Mouse (Mus musculus) forebrain, embryonic 14.5 days (tissue): Measurements from ENCODE around the gene Mrps34. TPM values are rescaled to one million over a fixed set of nuclear protein-coding genes. Genes with fewer than 3 reads are reported as not detected.
"Not testable (repeated sequence)": the region's sequence is repeated elsewhere in the genome, so short reads cannot be mapped to it uniquely, and the experiment has no call there.

Source experiments
- ATAC-seq: fragments of 200-750 bp; cut with Nextera tagmentation; 2 replicates; pipeline ENCODE4 v1.8.0; 2017; ENCODE audit warnings: mild to moderate bottlenecking, moderate library complexity
- DNase-seq: peaks from one replicate; pipeline ENCODE4 v3.0.0-alpha.2; 2015; ENCODE audit warnings: low spot score
- H3K27ac ChIP-seq: fragments of 300-500 bp; sonication (generic); 2 replicates; pipeline ENCODE4 v1.5.1; 2014; ENCODE audit warnings: low read depth, mild to moderate bottlenecking, control low read depth, low read length, moderate library complexity
- H3K27me3 ChIP-seq: fragments of 300-500 bp; sonication (generic); replicated peaks from 2 replicates; pipeline ENCODE4 v1.6.1; 2014; ENCODE audit warnings: low read length, control low read depth, mixed read lengths; ENCODE audit not compliant: control insufficient read depth, insufficient read depth
- H3K36me3 ChIP-seq: fragments of 300-500 bp; sonication (generic); 2 replicates; pipeline ENCODE4 v1.6.1; 2014; ENCODE audit warnings: low read length, control low read depth; ENCODE audit not compliant: control insufficient read depth, insufficient read depth
- H3K4me1 ChIP-seq: fragments of 300-500 bp; sonication (generic); 2 replicates; pipeline ENCODE4 v1.6.1; 2014; ENCODE audit warnings: antibody characterized with exemption, low read length, control low read depth; ENCODE audit not compliant: control insufficient read depth, insufficient read depth
- H3K4me2 ChIP-seq: fragments of 300-500 bp; sonication (generic); 2 replicates; pipeline ENCODE4 v1.6.1; 2014; ENCODE audit warnings: mild to moderate bottlenecking, control low read depth, low read length
- H3K4me3 ChIP-seq: fragments of 300-500 bp; sonication (generic); 2 replicates; pipeline ENCODE4 v1.5.1; 2014; ENCODE audit warnings: low read depth, low read length, control low read depth
- H3K9ac ChIP-seq: fragments of 300-500 bp; sonication (generic); 2 replicates; pipeline ENCODE4 v1.6.1; 2014; ENCODE audit warnings: mild to moderate bottlenecking, low read length, control low read depth, moderate library complexity
- H3K9me3 ChIP-seq: fragments of 300-500 bp; sonication (generic); replicated peaks from 2 replicates; pipeline ENCODE4 v1.6.1; 2016; ENCODE audit warnings: low read length, control low read depth, mixed read lengths; ENCODE audit not compliant: control insufficient read depth
- WGBS: fragments of 180-500 bp; shearing (Covaris S2); extraction: QIAGEN DNeasy Blood & Tissue Kit; methylation state at CpG from one replicate; pipeline ENCODE4 v1.1.7; 2014; 5-methylcytosine and 5-hydroxymethylcytosine counted together
- polyA plus RNA-seq: library from polyadenylated mRNA; unstranded; fragments of >200 nt; fragmentation: Nextera tagmentation; extraction: Ambion mirVana; gene quantifications from 2 replicates; pipeline ENCODE4 v1.2.1, GENCODE M21; 2014

Mrps34 gene
- polyA plus RNA-seq, 1 experiment from 2014 or later: 78.4 TPM

- 0 out of 2 replicates have a peak, but pooled peaks cover 4% of the 10 kb centered on the region for H3K36me3 ChIP-seq
- peak overlapping the region; percentile 93 for H3K4me3 ChIP-seq
- no peaks in the 10 kb centered on the region for H3K27me3 ChIP-seq
- ATAC-seq (no peak), DNase-seq (no peak)
- peak overlapping the region; percentile 94 for H3K9ac ChIP-seq
- H3K4me1 ChIP-seq: peaks cover 17% of the 10 kb centered on the region
- H3K27ac ChIP-seq: no peak overlapping the region
- no peaks in the 10 kb centered on the region for H3K9me3 ChIP-seq
- peak overlapping the region; percentile 86 for H3K4me2 ChIP-seq
These were observed 40.8 kb downstream of the Mrps34 start for GRCm38 (mm10) chr17:24935666-24936065.

GRCm38 (mm10) chr17:24936259-24937237 is 41.6 kb downstream of the Mrps34 start, which contains the start of gene Mapk8ip3:
Mapk8ip3 (minus strand) TSS chr17:24936977.
- H3K4me3 ChIP-seq: peak within 1 kb of the TSS; percentile 93

GRCm38 (mm10) chr17:24937266-24937665 is 42.4 kb downstream of the Mrps34 start:
- no peak for ATAC-seq
- WGBS: 45% methylated on average over 6 of the region's 6 CpGs
- H3K9ac ChIP-seq: peak overlapping the region; percentile 94

More at GRCm38 (mm10) chr17:24936259-24937237, 41.6 kb downstream of the Mrps34 start, which contains the start of gene Mapk8ip3:
- peak within 1 kb of the TSS; percentile 86 for H3K4me2 ChIP-seq
- DNase-seq (peak; percentile 96), ATAC-seq (peak; percentile 99)
- peaks cover 17% of the 10 kb centered on the region for H3K4me1 ChIP-seq
- no peaks in the 10 kb centered on the region for H3K9me3 ChIP-seq
- no peaks in the 10 kb centered on the region for H3K27me3 ChIP-seq
- peak within 1 kb of the TSS; percentile 80 for H3K27ac ChIP-seq
- under 1% methylated on average over 78 of the region's 78 CpGs for WGBS
- 0 out of 2 replicates have a peak, but pooled peaks cover 9% of the 10 kb centered on the region for H3K36me3 ChIP-seq
- peak within 1 kb of the TSS; percentile 94 for H3K9ac ChIP-seq

GRCm38 (mm10) chr17:24942453-24942852 is 47.5 kb downstream of the Mrps34 start:
- ATAC-seq (peak; percentile 68; the same call in 1 of the 2 replicates), DNase-seq (peak; percentile 26)
- 17% methylated on average over 2 of the region's 2 CpGs for WGBS
- not testable (repeated sequence) for H3K4me2 ChIP-seq, H3K4me1 ChIP-seq, H3K27ac ChIP-seq, H3K9ac ChIP-seq, H3K4me3 ChIP-seq, H3K27me3 ChIP-seq, H3K9me3 ChIP-seq
- peaks cover 50% of the 10 kb centered on the region for H3K36me3 ChIP-seq

More at GRCm38 (mm10) chr17:24937266-24937665, 42.4 kb downstream of the Mrps34 start:
- DNase-seq: no peak
- H3K4me2 ChIP-seq: peak overlapping the region; percentile 86
- peak overlapping the region; percentile 93 for H3K4me3 ChIP-seq
- H3K27ac ChIP-seq: peak overlapping the region; percentile 80
- peaks cover 17% of the 10 kb centered on the region for H3K4me1 ChIP-seq
- no peaks in the 10 kb centered on the region for H3K9me3 ChIP-seq
- H3K36me3 ChIP-seq: 0 out of 2 replicates have a peak, but pooled peaks cover 11% of the 10 kb centered on the region
- no peaks in the 10 kb centered on the region for H3K27me3 ChIP-seq

GRCm38 (mm10) chr17:24943036-24943435 is 48.1 kb downstream of the Mrps34 start:
- H3K4me3 ChIP-seq: no peak overlapping the region
- no peak overlapping the region for H3K4me2 ChIP-seq
- ATAC-seq (no peak), DNase-seq (no peak)
- no peaks in the 10 kb centered on the region for H3K27me3 ChIP-seq
- no peak overlapping the region for H3K27ac ChIP-seq
- WGBS: 91% methylated on average over 7 of the region's 7 CpGs
- H3K4me1 ChIP-seq: no peaks in the 10 kb centered on the region
- no peaks in the 10 kb centered on the region for H3K9me3 ChIP-seq
- H3K9ac ChIP-seq: no peak overlapping the region
- peaks cover 55% of the 10 kb centered on the region for H3K36me3 ChIP-seq

- not testable (repeated sequence) for ATAC-seq, H3K27me3 ChIP-seq, DNase-seq, H3K27ac ChIP-seq, H3K4me3 ChIP-seq, H3K9me3 ChIP-seq, H3K9ac ChIP-seq, H3K4me2 ChIP-seq, H3K4me1 ChIP-seq
- WGBS: 75% methylated on average over 1 of the region's 1 CpGs
- peaks cover 61% of the 10 kb centered on the region for H3K36me3 ChIP-seq
These were observed 48.7 kb downstream of the Mrps34 start for GRCm38 (mm10) chr17:24943589-24943988.

Other genes with a start within 250 kb of the Mrps34 start
- gene Slc9a3r2, start 244.8 kb upstream of the Mrps34 start, polyA plus RNA-seq: 22.4 and 31.3 TPM in 2 replicates
- gene Npw, start 236.7 kb upstream of the Mrps34 start, polyA plus RNA-seq: not detected in 2 replicates
- gene Zfp598, start 225.4 kb upstream of the Mrps34 start, polyA plus RNA-seq: 14.9 and 19.7 TPM in 2 replicates
- gene Syngr3, start 205.2 kb upstream of the Mrps34 start, polyA plus RNA-seq: 105 and 136 TPM in 2 replicates
- gene Gfer, start 199.0 kb upstream of the Mrps34 start, polyA plus RNA-seq: 36.5 and 37.7 TPM in 2 replicates
- 2.2 and 2.4 TPM in 2 replicates for gene Noxo1, start 198.9 kb upstream of the Mrps34 start, polyA plus RNA-seq
- gene Tbl3, start 187.5 kb upstream of the Mrps34 start, polyA plus RNA-seq: 85.3 and 86.1 TPM in 2 replicates
- gene Rnf151, start 177.1 kb upstream of the Mrps34 start, polyA plus RNA-seq: not detected in 2 replicates
- gene Rps2, start 177.0 kb upstream of the Mrps34 start, polyA plus RNA-seq: 888 and 1,063 TPM in 2 replicates
- gene Ndufb10, start 170.6 kb upstream of the Mrps34 start, polyA plus RNA-seq: 301 and 312 TPM in 2 replicates
- gene Rpl3l, start 167.3 kb upstream of the Mrps34 start, polyA plus RNA-seq: not detected in 2 replicates
- gene Msrb1, start 158.5 kb upstream of the Mrps34 start, polyA plus RNA-seq: 25.3 TPM in 2 replicates
- gene Hs3st6, start 142.1 kb upstream of the Mrps34 start, polyA plus RNA-seq: 0.20 TPM in 1 of 2 replicates, not detected in the other
- gene Meiob, start 90.8 kb upstream of the Mrps34 start, polyA plus RNA-seq: not detected in 2 replicates
- 49.7 and 52.8 TPM in 2 replicates for gene Hagh, start 55.0 kb upstream of the Mrps34 start, polyA plus RNA-seq
- 18.4 and 19.2 TPM in 2 replicates for gene Fahd1, start 44.8 kb upstream of the Mrps34 start, polyA plus RNA-seq
- gene Igfals, start 29.1 kb upstream of the Mrps34 start, polyA plus RNA-seq: 0.17 and 0.25 TPM in 2 replicates
- gene Nubp2, start 8.8 kb upstream of the Mrps34 start, polyA plus RNA-seq: 89.6 and 96.1 TPM in 2 replicates
- gene Spsb3, start 8.5 kb upstream of the Mrps34 start, polyA plus RNA-seq: 78.3 and 85.0 TPM in 2 replicates
- gene Eme2, start within 50 bp of the Mrps34 start, polyA plus RNA-seq: 18.2 and 23.3 TPM in 2 replicates
- gene Nme3, start 1.4 kb downstream of the Mrps34 start, polyA plus RNA-seq: 79.7 and 93.4 TPM in 2 replicates
- gene Mapk8ip3, start 41.9 kb downstream of the Mrps34 start, polyA plus RNA-seq: 49.9 and 76.1 TPM in 2 replicates
- gene Jpt2, start 65.6 kb downstream of the Mrps34 start, polyA plus RNA-seq: 73.4 and 81.1 TPM in 2 replicates
- gene Cramp1l, start 120.7 kb downstream of the Mrps34 start, polyA plus RNA-seq: 5.4 and 7.5 TPM in 2 replicates
- gene Ift140, start 121.0 kb downstream of the Mrps34 start, polyA plus RNA-seq: 16.1 and 20.4 TPM in 2 replicates
- 11.8 and 13.6 TPM in 2 replicates for gene Tmem204, start 188.5 kb downstream of the Mrps34 start, polyA plus RNA-seq
- 27.3 and 40.0 TPM in 2 replicates for gene Telo2, start 220.9 kb downstream of the Mrps34 start, polyA plus RNA-seq
- 0.17 TPM in 1 of 2 replicates, not detected in the other for gene Ptx4, start 225.6 kb downstream of the Mrps34 start, polyA plus RNA-seq
- gene Clcn7, start 238.3 kb downstream of the Mrps34 start, polyA plus RNA-seq: 18.9 and 25.0 TPM in 2 replicates